Mouse (Mus musculus) midbrain, postnatal 0 days (tissue): ENCODE measurements around the gene Cdk6. TPM values are rescaled to one million over a fixed set of nuclear protein-coding genes. Genes with fewer than 3 reads are reported as not detected.

Experiments
- ATAC-seq: fragments of 200-750 bp; cut with Nextera tagmentation; 2 replicates; pipeline ENCODE4 v1.8.0; 2017; ENCODE audit warnings: moderate number of reproducible peaks, mild to moderate bottlenecking, moderate TSS enrichment, moderate library complexity; ENCODE audit not compliant: low FRiP score
- DNase-seq: peaks from one replicate; pipeline ENCODE4 v3.0.0-alpha.2; 2015; ENCODE audit warnings: low spot score
- H3K27ac ChIP-seq: fragments of 300-500 bp; sonication (generic); 2 replicates; pipeline ENCODE4 v1.5.1; 2014; ENCODE audit warnings: low read depth, mild to moderate bottlenecking, low read length, mixed read lengths
- H3K27me3 ChIP-seq: fragments of 300-500 bp; sonication (generic); 2 replicates; pipeline ENCODE4 v1.6.1; 2014; ENCODE audit warnings: low read length, control low read depth, mixed read lengths; ENCODE audit not compliant: insufficient read depth
- H3K36me3 ChIP-seq: fragments of 300-500 bp; sonication (generic); 2 replicates; pipeline ENCODE4 v1.6.1; 2014; ENCODE audit warnings: low read length, control low read depth, mixed read lengths; ENCODE audit not compliant: insufficient read depth
- H3K4me1 ChIP-seq: fragments of 300-500 bp; sonication (generic); 2 replicates; pipeline ENCODE4 v1.6.1; 2014; ENCODE audit warnings: mild to moderate bottlenecking, control low read depth, antibody characterized with exemption, low read length, mixed read lengths; ENCODE audit not compliant: insufficient read depth
- H3K4me2 ChIP-seq: fragments of 300-500 bp; sonication (generic); 2 replicates; pipeline ENCODE4 v1.6.1; 2014; ENCODE audit warnings: low read depth, mild to moderate bottlenecking, low read length, mixed read lengths; ENCODE audit not compliant: poor library complexity, severe bottlenecking
- H3K4me3 ChIP-seq: fragments of 300-500 bp; sonication (generic); 2 replicates; pipeline ENCODE4 v1.5.1; 2014; ENCODE audit warnings: low read depth, mild to moderate bottlenecking, low read length, moderate library complexity
- H3K9ac ChIP-seq: fragments of 300-500 bp; sonication (generic); replicated peaks from 2 replicates; pipeline ENCODE4 v1.6.1; 2014; ENCODE audit warnings: mild to moderate bottlenecking, low read length, moderate library complexity, mixed read lengths; ENCODE audit not compliant: poor library complexity, severe bottlenecking
- H3K9me3 ChIP-seq: fragments of 300-500 bp; sonication (generic); 2 replicates; pipeline ENCODE4 v1.6.1; 2016; ENCODE audit warnings: low read length, control low read depth
- CTCF ChIP-seq: IDR thresholded peaks from 2 replicates; pipeline ENCODE4 v1.5.1; 2016; ENCODE audit warnings: antibody characterized with exemption, mild to moderate bottlenecking
- WGBS: fragments of 180-500 bp; shearing (Covaris S2); extraction: QIAGEN DNeasy Blood & Tissue Kit; methylation state at CpG from one replicate; pipeline ENCODE4 v1.1.7; 2014; 5-methylcytosine and 5-hydroxymethylcytosine counted together
- polyA plus RNA-seq: library from polyadenylated mRNA; unstranded; fragments of >200 nt; fragmentation: Nextera tagmentation; extraction: Ambion mirVana; gene quantifications from 2 replicates; pipeline ENCODE4 v1.2.1, GENCODE M21; 2015
- total RNA-seq: library from RNA; depleted of rRNA; stranded (reverse); fragments of >200 nt; gene quantifications from 2 replicates; pipeline ENCODE4 v1.2.3, GENCODE M21; 2014

Gene Cdk6
- total and polyA plus RNA-seq, 2 experiments from 2014 or later, result 4.0 to 7.1 TPM

GRCm38 (mm10) chr5:3470866-3471265 is 129.6 kb downstream of the Cdk6 start:
- Histone ChIP-seq H3K27me3 (no peaks in the 10 kb centered on the region), H3K9ac (no peak overlapping the region), H3K36me3 (no peaks in the 10 kb centered on the region), H3K4me2 (no peak overlapping the region), H3K4me1 (no peaks in the 10 kb centered on the region), H3K27ac (no peak overlapping the region), H3K4me3 (no peak overlapping the region), H3K9me3 (no peaks in the 10 kb centered on the region)
- TF ChIP-seq CTCF, result no peak
- 88% methylated on average over 10 of the region's 10 CpGs for WGBS
- DNase-seq (no peak), ATAC-seq (no peak)

- WGBS, result 88% methylated on average over 22 of the region's 22 CpGs
- no peak overlapping the region for H3K4me3 ChIP-seq
- H3K4me1 ChIP-seq, result no peaks in the 10 kb centered on the region
- no peak overlapping the region for H3K9ac ChIP-seq
- no peaks in the 10 kb centered on the region for H3K27me3 ChIP-seq
- H3K27ac ChIP-seq, result no peak overlapping the region
- ATAC-seq (no peak), DNase-seq (no peak)
- no peaks in the 10 kb centered on the region for H3K36me3 ChIP-seq
- TF ChIP-seq CTCF, result no peak
- H3K4me2 ChIP-seq, result no peak overlapping the region
- H3K9me3 ChIP-seq, result no peaks in the 10 kb centered on the region
Measured at GRCm38 (mm10) chr5:3472311-3473156, 131.2 kb downstream of the Cdk6 start.

GRCm38 (mm10) chr5:3477711-3478110 is 136.4 kb downstream of the Cdk6 start:
- no peak overlapping the region for H3K9ac ChIP-seq
- WGBS, result 63% methylated on average over 3 of the region's 3 CpGs
- no peak for DNase-seq
- no peak for TF ChIP-seq CTCF
- H3K27me3 ChIP-seq, result no peaks in the 10 kb centered on the region
- no peaks in the 10 kb centered on the region for H3K36me3 ChIP-seq
- no peak overlapping the region for H3K27ac ChIP-seq
- no peak overlapping the region for H3K4me3 ChIP-seq
- ATAC-seq, result no peak
- H3K9me3 ChIP-seq, result no peaks in the 10 kb centered on the region
- H3K4me2 ChIP-seq, result no peak overlapping the region
- no peaks in the 10 kb centered on the region for H3K4me1 ChIP-seq

GRCm38 (mm10) chr5:3478216-3478615 is 136.9 kb downstream of the Cdk6 start:
- WGBS, result 96% methylated on average over 8 of the region's 8 CpGs
- no peak overlapping the region for H3K9ac ChIP-seq

GRCm38 (mm10) chr5:3479016-3479795 is 137.9 kb downstream of the Cdk6 start:
- no peak overlapping the region for H3K4me3 ChIP-seq
- H3K27me3 ChIP-seq, result no peaks in the 10 kb centered on the region
- DNase-seq (no peak), ATAC-seq (no peak)
- no peak overlapping the region for H3K4me2 ChIP-seq
- TF ChIP-seq CTCF, result no peak
- H3K9ac ChIP-seq, result no peak overlapping the region
- H3K27ac ChIP-seq, result no peak overlapping the region
- 88% methylated on average over 7 of the region's 7 CpGs for WGBS
- H3K4me1 ChIP-seq, result no peaks in the 10 kb centered on the region
- no peaks in the 10 kb centered on the region for H3K9me3 ChIP-seq
- no peaks in the 10 kb centered on the region for H3K36me3 ChIP-seq

More at GRCm38 (mm10) chr5:3478216-3478615, 136.9 kb downstream of the Cdk6 start:
- TF ChIP-seq CTCF, result no peak
- Histone ChIP-seq H3K4me1 (no peaks in the 10 kb centered on the region), H3K4me2 (no peak overlapping the region), H3K9me3 (no peaks in the 10 kb centered on the region), H3K27ac (no peak overlapping the region), H3K27me3 (no peaks in the 10 kb centered on the region), H3K4me3 (no peak overlapping the region), H3K36me3 (no peaks in the 10 kb centered on the region)
- no peak for ATAC-seq
- DNase-seq, result no peak
